Mouse (Mus musculus): ENCODE measurements around the gene Nup107.

The Nup107 gene

DNA sequence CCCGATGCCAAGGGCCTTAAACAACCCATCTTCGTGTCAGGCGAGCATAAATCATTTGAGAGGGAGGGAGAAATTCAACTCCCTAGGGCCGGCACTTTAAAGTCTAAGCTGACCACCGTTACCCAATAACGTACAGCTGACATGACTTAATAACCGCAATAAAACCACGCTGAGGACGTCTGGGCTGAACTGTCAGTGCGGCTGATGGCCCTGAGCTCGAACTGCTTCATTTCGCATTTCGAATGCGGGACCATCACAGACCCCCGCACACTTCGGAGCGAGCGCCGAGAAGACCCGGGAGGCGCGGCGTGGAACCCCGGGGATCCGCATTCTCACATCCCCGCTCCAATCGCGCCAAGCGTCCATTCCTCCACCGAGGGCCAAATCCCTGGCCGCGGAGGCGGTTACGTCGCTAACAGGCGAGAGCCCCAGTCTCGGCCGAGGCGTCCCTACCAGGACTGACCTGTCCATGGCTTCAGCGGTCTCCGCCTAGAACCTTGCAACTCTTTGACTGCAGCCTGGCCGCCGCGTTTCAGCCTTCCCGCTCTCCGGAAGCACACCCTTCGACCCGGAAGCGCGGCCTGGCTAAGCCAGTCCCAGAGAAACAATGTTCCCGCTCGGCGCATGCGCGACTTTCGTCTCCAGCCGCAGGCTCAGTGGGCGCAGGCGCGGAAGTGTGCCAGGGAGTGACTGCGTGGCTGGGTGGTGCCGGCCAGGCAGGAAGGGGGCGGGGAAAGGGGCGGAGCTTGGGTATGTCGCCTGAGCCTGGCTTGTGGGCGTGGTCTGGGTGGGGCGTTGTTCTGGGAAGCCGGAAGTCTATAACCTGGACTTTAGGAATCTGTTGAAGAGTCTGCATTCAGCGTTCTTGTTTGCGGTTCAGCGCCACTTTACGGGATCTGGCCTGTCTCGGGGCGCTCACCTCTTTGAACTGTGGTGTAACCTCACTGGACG is at the start of gene Nup107:
Gene Nup107 (minus strand): TSS at position 565 of the 951 bp plus-strand sequence.
- peak; percentile 100 for DNase-seq

DNA sequence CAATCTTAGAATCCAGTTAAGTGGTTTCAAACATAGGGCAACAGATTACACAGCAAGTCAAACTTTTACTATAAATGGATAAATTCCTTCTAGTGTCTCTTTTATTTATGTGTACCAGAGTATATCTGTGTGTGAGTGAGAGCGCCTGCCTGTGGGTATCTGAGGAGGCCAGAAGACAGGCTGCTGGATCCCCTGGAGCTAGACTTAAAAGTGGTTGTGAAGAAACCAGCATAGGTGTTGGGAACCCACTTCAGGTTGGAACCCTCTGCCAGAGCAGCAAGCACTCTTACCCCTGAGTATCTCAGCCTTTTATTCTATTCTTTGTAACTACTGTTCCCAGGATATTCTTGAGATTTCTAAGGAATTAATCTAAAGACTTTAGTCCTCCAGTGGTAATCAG is 49.3 kb upstream of the Nup107 start:
- no peak for DNase-seq

DNA sequence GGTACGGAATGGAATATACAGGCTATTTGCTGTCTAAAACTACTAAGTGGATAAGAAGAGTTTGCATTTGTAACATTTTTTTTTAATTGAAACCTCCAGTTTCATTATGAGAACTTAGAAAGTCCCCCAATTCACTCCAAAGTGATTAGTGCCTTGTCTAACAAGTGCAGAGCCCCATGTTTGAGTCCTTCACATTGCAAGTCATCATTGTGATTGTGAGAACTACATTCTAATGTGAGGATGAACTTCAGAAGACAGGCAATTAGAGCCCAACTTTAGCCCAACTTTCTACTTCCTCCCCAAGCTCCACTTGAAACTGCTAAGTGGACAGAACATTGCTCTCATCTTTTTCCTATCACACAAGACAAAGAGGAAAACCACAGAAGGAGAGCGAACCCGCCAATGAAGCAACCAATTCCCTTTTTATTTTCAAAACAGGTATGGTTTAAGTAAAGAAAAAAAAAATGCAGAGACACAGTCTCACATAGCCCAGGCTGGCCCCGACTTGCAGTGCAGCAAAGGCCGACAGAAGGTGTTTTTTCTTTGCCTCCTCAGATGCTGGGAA is 48.0 kb upstream of the Nup107 start:
- no peak for DNase-seq

DNA sequence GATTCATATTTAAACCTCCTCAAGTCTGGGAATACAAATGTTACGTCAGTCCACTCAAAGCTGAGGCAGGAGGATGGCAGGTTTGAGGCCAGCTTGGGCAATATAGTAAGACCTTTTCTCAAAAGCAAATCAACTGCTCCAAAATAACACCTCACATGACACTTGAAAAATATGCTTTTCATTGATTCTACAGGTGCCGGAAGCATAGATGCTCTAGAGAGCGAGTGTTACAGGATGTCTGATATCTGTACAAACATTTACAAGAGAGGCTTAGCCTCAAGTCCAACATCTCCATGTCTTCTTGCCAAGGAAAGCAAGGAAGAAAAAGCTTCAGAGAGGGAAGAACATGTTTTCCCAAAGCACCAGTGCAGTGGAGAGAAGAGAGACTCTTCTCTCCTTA is 47.2 kb upstream of the Nup107 start:
- DNase-seq: no peak

DNA sequence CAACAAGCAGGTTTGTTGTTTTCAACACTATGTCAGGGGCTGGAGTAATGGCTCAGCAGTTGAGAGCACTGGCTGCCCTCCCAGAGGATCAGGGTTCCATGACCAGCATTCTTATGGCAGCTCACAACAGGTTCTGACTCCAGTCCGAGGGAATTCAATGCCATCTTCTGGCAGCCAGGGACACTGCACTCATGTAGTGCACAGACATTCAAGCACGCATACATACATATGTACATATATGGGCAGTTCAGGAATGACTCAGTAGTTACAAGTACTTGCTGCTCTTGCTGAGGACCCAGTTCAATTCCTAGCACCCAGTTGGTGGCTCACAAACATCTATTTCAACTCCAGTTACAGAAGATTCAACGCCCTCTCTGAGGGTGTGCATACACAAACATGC is 46.4 kb upstream of the Nup107 start:
- DNase-seq: no peak

DNA sequence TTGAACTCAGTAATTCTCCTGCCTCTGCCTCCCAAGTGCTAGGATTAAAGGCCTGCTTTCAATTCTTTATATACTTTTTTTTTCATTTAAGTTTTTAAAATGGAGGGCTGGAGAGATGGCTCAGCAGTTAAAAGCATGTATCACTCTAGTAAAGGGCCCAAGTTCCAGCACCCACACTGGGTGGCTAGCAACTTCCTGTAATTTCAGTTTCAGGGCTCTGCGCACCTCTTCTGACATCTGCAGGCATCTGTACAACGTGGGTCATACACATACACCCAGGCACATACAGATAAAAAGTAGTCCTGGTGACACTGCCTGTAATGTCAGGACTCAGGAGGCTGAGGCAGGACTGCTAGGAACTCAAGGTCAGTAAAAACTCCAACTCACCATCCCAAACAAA is 43.8 kb upstream of the Nup107 start:
- DNase-seq: no peak

DNA sequence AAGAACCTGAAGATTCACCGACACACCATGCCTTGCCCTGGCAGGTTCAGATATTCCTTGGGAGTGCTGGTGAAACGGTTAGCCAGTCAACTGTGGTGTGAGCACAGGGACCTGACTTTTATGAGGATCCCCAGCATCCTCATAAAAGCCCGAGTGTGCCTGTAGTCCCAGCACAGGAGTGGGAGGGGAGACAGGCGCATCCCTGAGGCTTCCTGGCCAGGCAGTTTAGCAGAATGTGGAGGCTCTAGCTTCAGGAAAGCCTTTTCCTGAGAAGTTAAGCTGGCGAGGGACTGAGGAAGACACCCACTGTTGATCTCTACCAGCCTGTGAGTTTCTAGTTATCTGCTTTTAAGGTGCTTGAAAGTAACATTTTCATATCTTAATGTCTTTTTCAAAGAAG is 42.9 kb upstream of the Nup107 start:
- no peak for DNase-seq

DNA sequence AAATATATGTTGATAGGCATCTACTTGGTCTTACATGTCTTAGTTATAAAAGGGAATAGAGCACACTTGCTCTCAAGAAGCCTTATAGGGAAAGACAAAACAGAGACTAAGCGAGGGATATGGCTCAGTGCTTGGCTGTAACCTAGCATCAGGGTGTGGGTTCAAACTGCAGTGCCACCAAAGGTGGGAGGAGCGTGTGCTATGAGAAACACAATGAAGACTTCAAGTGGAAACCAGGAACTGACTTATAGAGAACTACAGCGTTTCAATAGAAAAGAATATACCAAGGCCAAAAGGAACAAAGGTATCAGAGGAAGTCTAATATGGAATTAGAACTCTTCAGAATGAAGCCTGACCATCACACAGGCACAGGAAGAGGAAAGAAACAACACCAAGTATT is 38.3 kb upstream of the Nup107 start:
- no peak for DNase-seq

DNA sequence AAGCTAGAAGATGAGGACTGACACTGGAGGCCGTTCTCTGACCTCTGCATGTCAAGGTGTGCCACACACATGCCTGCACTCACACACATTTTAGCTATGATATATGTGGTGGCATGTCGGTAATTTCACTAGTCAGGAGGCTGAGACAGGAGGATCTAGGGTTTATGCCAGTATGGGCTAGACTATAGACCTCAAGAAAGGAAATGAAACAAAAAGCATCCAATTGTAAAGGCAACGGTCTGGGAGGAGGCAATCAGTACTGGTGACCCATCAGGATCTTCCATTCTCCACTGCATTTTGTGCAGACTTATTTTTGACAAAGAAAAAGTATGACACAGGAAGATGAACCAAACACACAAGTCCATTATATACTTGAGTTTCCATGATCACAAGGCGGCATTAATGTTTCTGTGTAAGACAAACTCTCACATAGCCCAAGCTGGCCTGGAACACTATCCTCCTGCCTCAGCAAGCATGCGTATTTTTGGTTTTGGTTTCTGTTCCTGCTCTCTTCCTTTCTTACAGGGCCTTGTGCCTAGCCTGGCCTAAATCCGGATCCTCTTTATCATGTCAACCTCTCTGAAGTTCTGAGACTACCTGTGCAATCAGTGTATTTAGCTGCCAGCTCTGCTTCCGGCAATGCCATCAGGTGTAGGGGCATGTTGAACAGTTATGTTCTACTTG is 37.1 kb upstream of the Nup107 start:
- no peak for DNase-seq

DNA sequence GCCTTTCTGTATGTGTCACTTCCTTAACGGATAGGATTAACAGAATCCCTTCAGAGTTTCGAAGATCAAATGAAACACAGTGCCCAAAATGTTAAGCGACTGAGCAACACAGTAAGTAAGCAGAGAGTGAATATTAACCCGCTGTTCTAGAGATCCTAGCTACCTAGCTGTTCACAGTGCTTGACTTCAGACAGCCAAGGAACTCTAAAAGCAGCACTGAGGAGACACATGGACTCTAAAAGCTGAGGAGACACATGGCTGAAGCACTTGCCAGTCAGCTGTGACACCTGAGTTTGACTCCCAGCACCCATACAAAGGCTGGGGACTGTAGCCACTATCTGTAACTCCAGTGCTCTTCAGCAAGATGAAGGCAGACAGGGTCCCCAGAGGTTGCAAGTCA is 36.5 kb upstream of the Nup107 start:
- no peak for DNase-seq

DNA sequence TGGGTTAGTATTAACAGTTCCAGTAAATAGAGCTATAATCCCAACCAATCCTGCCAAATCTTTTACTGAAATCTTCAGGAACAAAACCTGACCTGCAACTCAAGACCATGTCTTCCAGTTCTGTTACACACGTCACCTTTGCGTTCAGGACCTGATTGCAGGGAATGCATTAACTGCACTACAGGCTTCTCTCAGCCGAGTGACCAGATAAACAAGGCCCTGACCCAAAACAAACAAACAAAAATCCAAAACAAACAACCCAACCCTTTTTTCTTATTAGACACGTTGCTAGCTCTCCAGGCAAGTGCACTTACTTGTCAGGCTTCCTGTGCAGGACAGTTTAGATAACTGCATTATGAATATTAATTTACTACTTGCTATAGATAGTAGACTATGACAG is 36.0 kb upstream of the Nup107 start:
- DNase-seq: no peak

DNA sequence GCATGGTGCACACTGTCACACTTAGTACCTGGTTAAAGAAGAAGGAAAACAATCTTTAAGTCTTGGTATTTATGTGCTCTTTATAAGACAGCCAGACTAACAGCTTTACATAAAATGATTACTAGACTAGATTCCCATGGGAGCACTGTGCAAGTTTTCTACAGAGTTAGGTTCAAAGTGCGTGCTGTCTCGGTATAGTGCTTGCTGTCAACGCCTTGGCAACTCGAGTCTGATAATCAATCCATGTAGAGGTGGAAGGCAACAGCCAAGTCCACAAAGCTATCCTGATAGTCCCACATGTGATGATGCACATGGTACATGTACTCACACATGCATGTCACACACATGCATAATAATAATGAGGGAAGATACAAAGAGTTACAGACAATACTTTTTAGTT is 32.1 kb upstream of the Nup107 start:
- no peak for DNase-seq

DNA sequence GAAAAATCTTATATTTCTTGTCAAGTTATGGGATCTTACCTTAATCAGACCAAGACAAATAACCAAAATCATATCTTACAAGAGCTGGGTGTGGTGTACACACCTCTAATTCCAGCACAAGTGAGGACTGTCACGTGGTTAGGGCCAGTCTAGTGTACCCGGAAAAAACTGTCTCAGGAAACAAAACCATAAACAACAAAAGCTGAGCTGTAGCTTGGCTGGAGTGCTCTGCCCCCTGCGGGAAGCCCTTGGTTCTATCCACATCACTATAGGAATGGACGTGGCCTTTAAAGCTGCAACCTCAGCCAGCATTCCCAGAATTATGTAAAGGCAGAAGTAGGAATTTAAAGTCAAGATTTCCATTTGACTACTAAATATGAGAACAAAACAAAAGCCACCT is 31.6 kb upstream of the Nup107 start:
- DNase-seq: no peak

DNA sequence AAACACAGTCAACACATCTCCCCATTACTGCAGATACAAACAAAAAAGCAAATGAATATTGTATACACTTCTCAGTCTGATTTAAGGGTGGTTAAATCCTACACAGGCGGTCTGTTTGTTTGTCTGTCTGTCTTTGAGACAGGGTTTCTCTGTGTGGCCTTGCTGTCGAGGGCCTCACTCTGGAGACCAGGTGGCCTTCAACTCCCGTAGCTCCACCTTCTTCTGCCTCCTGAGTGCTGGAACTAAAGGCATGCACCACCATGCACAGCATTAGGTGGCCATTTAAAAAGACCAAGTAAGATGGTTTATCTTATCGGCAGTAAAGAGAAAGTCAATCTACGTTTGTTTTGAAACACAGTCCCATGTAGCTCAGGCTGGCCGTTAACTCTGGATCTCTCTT is 30.8 kb upstream of the Nup107 start:
- DNase-seq: no peak

DNA sequence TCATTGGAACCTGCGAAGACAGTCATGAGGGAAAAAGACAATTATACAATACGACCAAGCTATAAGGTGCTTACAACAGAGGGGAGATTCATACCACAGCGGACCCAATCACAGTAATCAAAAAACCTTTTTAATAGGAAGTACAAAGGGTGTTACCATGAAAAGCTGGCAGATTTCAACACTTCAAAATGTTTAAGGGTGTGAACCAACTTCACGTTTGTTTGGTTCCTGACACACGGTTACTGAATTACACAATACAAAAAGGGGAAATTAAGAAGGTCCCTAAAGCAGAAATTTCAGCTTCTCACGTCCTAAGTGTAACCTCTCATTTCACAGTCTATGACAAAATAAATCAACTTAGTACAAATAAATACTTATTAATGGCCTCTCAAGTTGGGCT is 26.1 kb upstream of the Nup107 start:
- no peak for DNase-seq

DNA sequence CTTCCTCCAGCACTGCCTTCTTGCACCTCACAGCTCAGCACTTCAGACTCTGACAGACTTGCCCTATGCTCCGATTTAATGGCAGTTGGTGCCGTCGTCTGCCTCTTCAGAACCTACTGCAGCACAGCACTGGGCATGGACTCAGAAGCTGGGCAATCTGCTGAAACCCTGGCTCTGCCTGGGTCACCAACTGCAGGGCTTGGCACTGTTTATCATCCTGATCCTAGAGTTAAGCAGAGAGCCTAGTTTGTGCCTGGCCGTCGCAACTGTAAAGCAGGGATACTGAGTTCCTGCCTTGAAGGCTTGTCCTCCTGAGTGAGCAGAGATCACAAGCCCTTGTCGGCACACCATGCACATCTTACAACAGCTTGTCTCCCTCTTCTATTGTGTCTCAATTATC is 24.2 kb upstream of the Nup107 start:
- no peak for DNase-seq

DNA sequence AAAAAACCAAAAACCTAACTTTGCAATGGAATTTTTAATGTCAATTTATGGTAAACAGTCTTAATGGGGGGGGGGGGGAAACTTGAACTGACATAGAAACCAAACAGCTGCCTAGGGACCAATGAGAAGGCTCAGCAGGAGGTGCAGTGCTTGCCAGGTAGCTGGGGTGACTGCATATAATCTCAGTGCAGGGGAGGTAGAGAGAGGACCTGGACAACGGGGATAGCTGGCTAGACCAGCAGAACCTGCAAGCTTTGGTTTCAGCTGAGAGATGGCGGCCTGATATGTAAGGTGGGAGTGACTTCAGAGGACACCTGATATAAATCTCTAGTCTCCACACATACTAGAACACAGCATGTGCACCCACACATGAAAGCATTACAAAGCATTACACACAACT is 20.0 kb upstream of the Nup107 start:
- no peak for DNase-seq

DNA sequence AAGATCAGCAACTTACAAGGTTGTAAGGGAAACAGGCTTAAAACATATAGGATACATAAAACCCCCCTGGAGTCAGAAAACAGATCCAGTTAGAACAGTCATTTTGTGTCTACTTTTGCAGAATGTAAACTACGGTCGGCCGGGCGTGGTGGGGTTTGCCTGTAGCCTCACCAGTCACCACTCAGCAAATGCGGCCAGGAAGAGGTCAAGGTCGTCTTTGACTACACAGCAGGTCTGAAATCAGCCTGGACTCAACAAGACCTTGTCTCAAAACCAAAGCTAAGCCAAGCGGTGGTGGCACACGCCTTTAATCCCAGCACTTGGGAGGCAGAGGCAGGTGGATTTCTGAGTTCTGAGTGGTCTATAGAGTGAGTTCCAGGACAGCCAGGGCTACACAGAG is 19.1 kb upstream of the Nup107 start:
- no peak for DNase-seq

DNA sequence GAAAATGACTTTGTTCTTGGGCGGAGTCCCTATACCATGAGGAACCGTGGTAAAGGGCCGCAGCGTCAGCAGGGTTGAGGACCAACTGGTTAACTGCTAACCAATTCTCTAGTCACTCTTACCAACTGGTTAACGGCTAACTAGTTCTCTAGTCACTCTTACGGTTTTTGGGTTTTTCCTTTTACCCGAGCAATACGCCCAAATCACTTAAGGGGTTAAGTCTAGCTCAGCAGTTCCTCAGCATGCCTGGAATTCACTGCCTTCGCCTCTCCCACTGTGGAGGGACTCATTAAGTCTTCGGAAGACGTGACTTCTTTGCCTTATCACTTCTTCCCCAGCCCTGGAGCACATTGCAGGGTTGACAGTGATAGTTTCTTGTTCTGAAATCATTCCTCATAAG is 18.0 kb upstream of the Nup107 start:
- no peak for DNase-seq

DNA sequence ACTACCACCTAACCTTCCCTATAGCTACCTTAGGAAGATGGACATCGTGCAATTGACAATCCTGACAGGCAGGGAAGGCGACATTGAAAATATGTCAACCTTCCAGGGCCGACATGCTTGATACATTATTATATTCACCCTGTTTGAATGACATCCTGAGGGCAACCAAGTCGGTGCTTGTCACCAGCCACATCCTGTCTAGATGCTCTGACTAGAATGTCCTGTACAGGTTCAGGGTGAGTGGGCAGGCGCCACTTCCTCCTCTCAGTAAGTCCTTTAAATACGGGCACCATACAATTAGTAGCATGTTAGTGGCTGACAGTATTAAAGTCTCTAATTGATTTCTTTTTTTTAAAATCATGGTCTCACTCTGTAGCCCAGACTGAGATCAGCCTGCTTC is 15.6 kb upstream of the Nup107 start:
- DNase-seq: no peak

DNA sequence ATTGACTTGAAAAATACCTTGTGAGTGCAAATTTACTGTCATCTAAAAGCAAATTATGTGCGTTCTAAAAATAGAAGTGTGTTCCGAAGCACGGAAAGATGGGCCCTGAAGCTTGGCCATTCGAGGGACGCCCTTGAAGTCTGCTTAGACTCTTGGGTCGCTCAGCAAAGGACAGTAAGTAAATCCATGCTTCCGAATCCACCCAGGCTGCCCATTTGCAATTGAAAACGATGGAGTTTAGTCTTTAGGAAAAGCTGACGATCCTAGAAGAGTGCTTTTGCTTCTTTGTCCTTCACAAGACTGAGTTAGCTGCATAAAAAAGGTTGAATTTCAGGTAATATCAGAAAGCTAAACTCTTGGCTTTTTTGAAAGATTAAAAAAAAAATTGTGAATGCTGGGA is 13.4 kb upstream of the Nup107 start:
- DNase-seq: no peak

DNA sequence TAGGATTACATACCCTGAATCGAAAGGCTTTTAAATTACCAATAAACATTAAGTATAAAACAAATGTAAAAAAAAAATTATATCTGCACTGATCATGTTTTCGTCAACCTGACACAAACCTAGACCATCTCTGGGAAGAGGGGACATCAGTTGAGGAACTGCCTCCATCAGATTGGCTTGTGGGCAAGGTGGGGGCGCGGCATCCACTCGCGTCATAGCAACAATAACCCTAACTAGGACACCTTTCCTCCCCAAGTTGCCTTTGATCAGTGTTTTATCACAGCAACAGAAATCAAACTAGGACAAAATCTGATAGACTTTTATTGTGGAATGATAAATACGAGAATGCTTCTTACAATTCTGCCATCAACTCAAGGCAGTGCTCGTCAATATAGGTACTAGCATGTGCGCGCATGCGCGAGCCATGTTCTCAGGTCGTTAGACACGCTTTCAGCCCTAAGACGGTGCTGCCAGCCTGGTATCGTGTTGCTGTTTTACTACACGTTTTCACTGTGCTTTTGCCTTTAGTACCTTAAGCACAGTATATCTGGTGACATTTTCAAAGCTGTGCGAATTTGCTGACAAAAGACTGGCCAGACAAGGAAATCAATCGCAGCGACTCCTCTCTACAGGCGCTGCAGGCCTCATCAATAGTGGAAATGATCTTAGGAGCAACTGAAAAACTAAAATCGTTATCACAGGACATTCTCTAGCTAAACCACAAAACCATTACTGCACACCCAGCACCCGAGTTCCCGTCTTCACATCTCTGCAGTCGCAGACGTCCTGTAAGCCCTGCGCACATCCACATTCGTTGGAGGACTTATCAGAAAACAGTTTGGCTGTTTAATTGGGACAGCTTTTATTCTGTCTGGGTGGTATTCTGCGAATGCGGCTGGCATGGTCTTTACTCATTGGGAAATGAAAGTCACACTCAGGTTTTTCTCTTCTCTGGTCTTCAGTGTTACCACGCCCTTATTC is 11.7 kb upstream of the Nup107 start:
- no peak for DNase-seq

DNA sequence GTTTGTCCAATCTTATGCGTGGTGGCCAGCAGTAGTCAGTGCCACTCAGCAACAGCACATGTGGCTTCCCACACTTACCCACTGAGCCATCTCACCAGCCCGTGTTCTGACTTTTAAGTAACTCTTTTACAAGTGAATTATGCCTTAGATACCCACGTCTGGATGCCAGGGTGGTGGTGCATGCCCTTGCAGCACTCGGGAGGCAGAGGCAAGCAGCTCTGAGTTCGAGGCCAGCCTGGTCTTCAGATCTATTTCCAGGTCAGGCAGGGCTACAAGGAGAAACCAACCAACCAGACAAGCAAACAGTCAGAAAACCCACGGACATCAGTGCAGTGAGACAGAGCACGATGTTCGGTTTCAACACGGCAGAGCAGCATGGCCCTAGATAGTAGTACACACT is 9.4 kb upstream of the Nup107 start:
- DNase-seq: no peak
